In the genomic region with DNA sequence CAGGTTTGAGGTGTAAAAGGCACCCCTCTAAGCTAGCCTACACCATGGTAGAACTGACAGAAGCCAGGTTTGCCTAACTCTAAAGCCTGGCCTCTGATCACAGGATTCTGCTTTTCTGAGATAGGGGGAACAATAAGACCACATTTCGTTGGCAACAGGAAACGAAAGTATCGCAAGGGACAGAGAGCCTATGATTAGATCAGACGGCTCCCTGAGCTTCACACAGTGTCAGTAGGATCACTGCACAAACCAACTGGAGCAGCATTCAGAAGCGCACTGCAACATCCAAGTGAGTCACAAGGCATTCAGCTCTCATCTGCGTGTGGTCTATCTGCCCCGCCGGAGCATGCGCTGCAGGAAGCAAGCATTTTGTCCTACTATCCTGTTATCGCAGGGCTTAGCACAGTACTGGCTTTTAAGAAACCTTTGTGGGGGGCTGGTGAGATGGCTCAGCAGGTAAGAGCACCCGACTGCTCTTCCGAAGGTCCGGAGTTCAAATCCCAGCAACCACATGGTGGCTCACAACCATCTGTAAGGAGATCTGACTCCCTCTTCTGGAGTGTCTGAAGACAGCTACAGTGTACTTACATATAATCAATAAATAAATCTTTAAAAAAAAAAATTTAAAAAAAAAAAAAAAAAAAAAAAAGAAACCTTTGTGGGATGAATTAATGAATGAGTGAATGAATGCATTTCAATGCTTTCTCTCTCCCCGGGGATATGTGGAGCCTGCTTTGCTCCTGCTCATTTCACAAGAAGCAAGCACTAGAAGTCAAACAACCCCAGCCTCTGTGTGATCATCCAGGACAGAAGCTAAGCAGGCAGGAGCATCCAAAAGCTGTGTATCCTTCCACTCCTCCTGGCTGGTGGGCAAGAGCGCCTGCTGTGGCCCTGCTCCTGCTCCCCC, we compare ENCODE assay signal across 8 mouse cellular contexts. TPM values are rescaled to one million over a fixed set of nuclear protein-coding genes. Genes with fewer than 3 reads are reported as not detected.
DNase-seq lines count a peak whose midpoint lies in the region; ATAC-seq lines count a peak whose summit lies in the region.

No protein-coding gene starts in this region.

- no peaks in the 10 kb centered on the region for H3K9me3 ChIP-seq in limb, embryonic 10.5 days (replicated peaks)

- no peaks in the 10 kb centered on the region for H3K27me3 ChIP-seq in limb, embryonic 10.5 days (ENCODE audit: low read depth, poor library complexity, severe bottlenecking)

- peaks cover 13% of the 10 kb centered on the region for H3K4me1 ChIP-seq in limb, embryonic 10.5 days

- peak; percentile 71 for ATAC-seq in inflammation-experienced regulatory T-cells, adult 6 months

- peak; percentile 95 for DNase-seq in heart, adult 11 months
- DNase-seq in heart, postnatal 25 days (ENCODE audit: low spot score): no peak
- peak; percentile 17 for DNase-seq in right cerebral cortex, postnatal 25 days
- no peak for DNase-seq in right cerebral cortex, postnatal 4 days
- peak; percentile 55 for DNase-seq in thymus, postnatal 14 days
- no peak for DNase-seq in gastrocnemius, postnatal 36 days
- no peak for DNase-seq in limb, embryonic 10.5 days (ENCODE audit: low spot score)

- H3K27ac ChIP-seq in limb, embryonic 10.5 days: no peak overlapping the region

- H3K4me3 ChIP-seq in limb, embryonic 10.5 days: no peak overlapping the region

- intact Hi-C loops in heart, postnatal 25 days (cut with DNase I): no loop called here
- intact Hi-C loops in gastrocnemius, postnatal 36 days (cut with DNase I): no loop called here

- 83% methylated on average over 15 of the region's 15 CpGs for WGBS in limb, embryonic 10.5 days

- H3K36me3 ChIP-seq in limb, embryonic 10.5 days: no peaks in the 10 kb centered on the region

RNA-seq across cellular contexts. Expression of gene Mturn, which starts 37.6 kb away (rescaled TPM):
- total RNA-seq in heart, postnatal 25 days (2021): 10 to 100 TPM; 14.5 to 16.1 TPM
- polyA plus RNA-seq in inflammation-experienced regulatory T-cells, adult 6 months (2017; shearing (Covaris generic)): 10 to 100 TPM; 12.1 to 20.4 (median 17.0) TPM
- total RNA-seq in gastrocnemius, postnatal 36 days (2021): 1 to 10 TPM; 5.3 to 6.1 TPM
- 2.5 and 5.2 TPM in 2 replicates for polyA plus RNA-seq in limb, embryonic 10.5 days (2016; fragmentation: Nextera tagmentation; extraction: Ambion mirVana)

Comparison
In these comparisons a context has a peak if more than half of its experiments do, and no peak if none do; other contexts are left out.
1. DNase-seq: peak in heart, adult 11 months (single experiment), right cerebral cortex, postnatal 25 days (single experiment) and thymus, postnatal 14 days (single experiment); none in heart, postnatal 25 days (single experiment), right cerebral cortex, postnatal 4 days (single experiment), gastrocnemius, postnatal 36 days (0 of 2) and limb, embryonic 10.5 days (single experiment).